Mouse (Mus musculus): ENCODE measurements around the gene Ttc29. TPM values are rescaled to one million over a fixed set of nuclear protein-coding genes. Genes with fewer than 3 reads are reported as not detected.

Gene Ttc29
- polyA plus RNA-seq (2016; fragmentation: Nextera tagmentation; extraction: Ambion mirVana): not detected in 2 replicates

GRCm38 (mm10) chr8:78213074-78213473, at the start of gene Ttc29:
TSS of gene Ttc29 (plus strand) at chr8:78213297.
- under 1% methylated on average over 11 of the region's 11 CpGs for WGBS
- DNase-seq (ENCODE audit: low spot score): peak; percentile 80

DNA sequence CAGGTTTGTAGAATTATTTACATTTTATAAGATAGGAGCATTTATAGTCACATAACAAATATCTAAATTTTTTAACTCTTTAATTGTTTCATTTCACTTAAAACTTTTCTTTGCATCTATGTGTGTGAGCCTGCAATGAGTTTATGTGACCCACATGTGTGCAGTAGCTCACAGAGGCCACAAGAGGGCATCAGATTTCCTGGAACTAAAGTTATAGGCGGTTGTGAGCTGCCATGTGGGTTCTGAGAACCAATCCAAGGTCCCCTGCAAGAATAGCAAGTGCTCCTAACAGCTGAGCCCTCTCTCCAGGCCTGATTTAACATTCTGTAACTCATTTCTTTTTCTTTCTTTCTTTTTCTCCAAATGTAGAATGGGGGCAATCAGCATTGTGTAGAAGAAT, 41.7 kb upstream of the Ttc29 start:
- no peak overlapping the region for H3K4me3 ChIP-seq
- H3K36me3 ChIP-seq: no peaks in the 10 kb centered on the region
- H3K4me1 ChIP-seq: no peaks in the 10 kb centered on the region
- H3K27me3 ChIP-seq (ENCODE audit: low read depth, poor library complexity, severe bottlenecking): no peaks in the 10 kb centered on the region
- no peak for DNase-seq (ENCODE audit: low spot score)
- no peak overlapping the region for H3K27ac ChIP-seq
- 85% methylated on average over 1 of the region's 1 CpGs for WGBS
- no peaks in the 10 kb centered on the region for H3K9me3 ChIP-seq (replicated peaks)

More at GRCm38 (mm10) chr8:78213074-78213473, at the start of gene Ttc29:
- Histone ChIP-seq H3K4me3 (peak within 1 kb of the TSS; percentile 25), H3K27me3 (ENCODE audit: low read depth, poor library complexity, severe bottlenecking) (0 out of 2 replicates have a peak, but pooled peaks cover 4% of the 10 kb centered on the region), H3K9me3 (replicated peaks) (no peaks in the 10 kb centered on the region), H3K36me3 (no peaks in the 10 kb centered on the region), H3K27ac (no peak within 1 kb of the TSS), H3K4me1 (peaks cover 10% of the 10 kb centered on the region)

DNA sequence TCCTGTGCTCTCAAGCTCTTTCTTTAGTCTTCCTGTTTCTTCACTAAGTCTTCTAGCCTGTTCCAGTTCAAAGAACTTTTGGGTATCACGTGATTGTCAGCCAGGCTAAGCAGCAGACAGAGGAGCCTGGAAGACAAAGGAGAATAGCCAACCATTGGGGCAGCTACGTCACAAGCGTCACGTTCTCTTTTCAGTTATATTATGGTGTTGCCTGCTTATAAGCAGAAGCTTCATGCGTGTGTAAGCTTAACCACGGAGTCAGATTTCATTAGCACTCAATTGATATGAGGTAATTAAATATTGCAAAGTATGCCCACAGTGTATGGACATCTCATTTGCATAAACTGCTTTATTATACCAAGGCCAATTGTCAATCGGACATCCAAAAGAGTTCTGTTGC, 30.4 kb upstream of the Ttc29 start:
- DNase-seq (ENCODE audit: low spot score): no peak
- no peaks in the 10 kb centered on the region for H3K36me3 ChIP-seq
- H3K4me3 ChIP-seq: no peak overlapping the region
- no peaks in the 10 kb centered on the region for H3K4me1 ChIP-seq
- H3K9me3 ChIP-seq (replicated peaks): no peaks in the 10 kb centered on the region
- H3K27me3 ChIP-seq (ENCODE audit: low read depth, poor library complexity, severe bottlenecking): no peaks in the 10 kb centered on the region
- 86% methylated on average over 7 of the region's 7 CpGs for WGBS
- H3K27ac ChIP-seq: no peak overlapping the region

GRCm38 (mm10) chr8:78183414-78183813, 29.7 kb upstream of the Ttc29 start:
- Histone ChIP-seq H3K27me3 (ENCODE audit: low read depth, poor library complexity, severe bottlenecking) (no peaks in the 10 kb centered on the region), H3K36me3 (no peaks in the 10 kb centered on the region), H3K27ac (no peak overlapping the region), H3K4me1 (no peaks in the 10 kb centered on the region), H3K9me3 (replicated peaks) (no peaks in the 10 kb centered on the region), H3K4me3 (no peak overlapping the region)
- 91% methylated on average over 6 of the region's 6 CpGs for WGBS
- no peak for DNase-seq (ENCODE audit: low spot score)

DNA sequence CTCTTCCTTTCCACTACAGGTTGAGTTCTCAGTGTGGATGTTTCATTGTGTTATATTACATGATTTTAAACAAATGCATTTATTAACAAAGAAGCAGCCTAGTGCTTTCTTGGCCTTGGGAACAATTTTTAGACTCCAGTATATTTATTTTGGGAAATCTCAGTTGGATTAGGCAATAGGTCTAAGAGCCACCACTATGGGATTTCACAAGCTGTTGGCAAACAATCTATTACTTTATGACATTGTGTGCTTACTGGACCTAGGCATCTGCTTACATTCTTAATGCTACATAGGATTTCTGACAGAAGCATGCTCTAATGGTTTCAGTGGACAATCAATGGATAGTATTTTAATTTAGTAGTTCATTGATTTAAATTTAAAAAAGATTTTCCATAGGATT, 26.0 kb upstream of the Ttc29 start:
- no peak overlapping the region for H3K4me3 ChIP-seq
- H3K9me3 ChIP-seq (replicated peaks): no peaks in the 10 kb centered on the region
- H3K36me3 ChIP-seq: no peaks in the 10 kb centered on the region
- DNase-seq (ENCODE audit: low spot score): no peak
- H3K27ac ChIP-seq: no peak overlapping the region
- H3K27me3 ChIP-seq (ENCODE audit: low read depth, poor library complexity, severe bottlenecking): no peaks in the 10 kb centered on the region
- H3K4me1 ChIP-seq: no peaks in the 10 kb centered on the region

- no peaks in the 10 kb centered on the region for H3K27me3 ChIP-seq (ENCODE audit: low read depth, poor library complexity, severe bottlenecking)
- 26% methylated on average over 5 of the region's 5 CpGs for WGBS
- no peaks in the 10 kb centered on the region for H3K9me3 ChIP-seq (replicated peaks)
- H3K4me3 ChIP-seq: no peak overlapping the region
- no peak for DNase-seq (ENCODE audit: low spot score)
- H3K4me1 ChIP-seq: no peaks in the 10 kb centered on the region
- no peaks in the 10 kb centered on the region for H3K36me3 ChIP-seq
- no peak overlapping the region for H3K27ac ChIP-seq
Measured at GRCm38 (mm10) chr8:78204229-78204628, 8.9 kb upstream of the Ttc29 start.

DNA sequence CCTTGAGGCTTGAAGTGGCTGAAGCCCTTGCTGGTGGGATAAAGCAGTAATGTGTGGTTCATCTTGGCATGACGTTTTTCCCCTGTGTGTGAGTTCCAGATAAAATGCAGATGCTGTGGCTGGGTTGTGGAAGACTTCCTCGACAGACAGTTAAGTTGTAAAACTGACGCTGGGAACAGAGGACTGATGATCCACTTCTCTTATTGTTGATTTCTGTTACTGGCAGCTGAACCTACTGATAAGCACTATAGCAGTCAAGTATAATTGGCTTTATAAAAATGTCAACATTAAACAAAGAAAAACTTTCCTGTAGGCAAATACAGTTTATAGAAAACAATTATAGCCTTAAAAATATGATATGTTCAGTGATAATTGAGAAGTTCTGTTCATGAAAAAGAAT, 2.7 kb upstream of the Ttc29 start:
- WGBS: 45% methylated on average over 3 of the region's 3 CpGs

GRCm38 (mm10) chr8:78214645-78215044, 1.5 kb downstream of the Ttc29 start:
- Histone ChIP-seq H3K27ac (no peak overlapping the region), H3K9me3 (replicated peaks) (no peaks in the 10 kb centered on the region), H3K4me3 (no peak overlapping the region), H3K27me3 (ENCODE audit: low read depth, poor library complexity, severe bottlenecking) (0 out of 2 replicates have a peak, but pooled peaks cover 4% of the 10 kb centered on the region), H3K4me1 (peaks cover 10% of the 10 kb centered on the region), H3K36me3 (no peaks in the 10 kb centered on the region)
- WGBS: 18% methylated on average over 3 of the region's 3 CpGs
- DNase-seq (ENCODE audit: low spot score): no peak

More for the DNA sequence above, 2.7 kb upstream of the Ttc29 start:
- no peak for DNase-seq (ENCODE audit: low spot score)
- Histone ChIP-seq H3K9me3 (replicated peaks) (no peaks in the 10 kb centered on the region), H3K27me3 (ENCODE audit: low read depth, poor library complexity, severe bottlenecking) (0 out of 2 replicates have a peak, but pooled peaks cover 4% of the 10 kb centered on the region), H3K27ac (no peak overlapping the region), H3K4me3 (no peak overlapping the region), H3K4me1 (peaks cover 10% of the 10 kb centered on the region), H3K36me3 (no peaks in the 10 kb centered on the region)

DNA sequence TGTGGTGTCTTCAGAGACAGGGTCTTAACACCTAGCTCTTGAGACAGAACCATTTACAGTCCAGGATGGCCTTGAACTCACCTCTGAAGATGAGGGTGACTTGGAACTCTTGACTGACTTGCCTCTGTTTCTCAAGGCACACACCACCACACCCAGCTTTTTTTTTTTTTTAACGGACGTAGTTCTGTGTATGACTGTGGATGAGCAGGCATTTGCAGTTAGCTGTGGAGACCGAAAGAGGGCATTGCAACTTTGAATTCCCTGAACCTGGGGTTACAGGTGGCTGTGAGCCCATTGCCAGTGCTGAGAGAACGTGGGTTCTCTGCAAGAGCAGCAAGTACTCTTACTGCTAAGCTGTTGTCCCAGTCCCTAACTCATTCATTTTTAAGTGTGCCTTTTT, 13.0 kb downstream of the Ttc29 start:
- 77% methylated on average over 4 of the region's 4 CpGs for WGBS

DNA sequence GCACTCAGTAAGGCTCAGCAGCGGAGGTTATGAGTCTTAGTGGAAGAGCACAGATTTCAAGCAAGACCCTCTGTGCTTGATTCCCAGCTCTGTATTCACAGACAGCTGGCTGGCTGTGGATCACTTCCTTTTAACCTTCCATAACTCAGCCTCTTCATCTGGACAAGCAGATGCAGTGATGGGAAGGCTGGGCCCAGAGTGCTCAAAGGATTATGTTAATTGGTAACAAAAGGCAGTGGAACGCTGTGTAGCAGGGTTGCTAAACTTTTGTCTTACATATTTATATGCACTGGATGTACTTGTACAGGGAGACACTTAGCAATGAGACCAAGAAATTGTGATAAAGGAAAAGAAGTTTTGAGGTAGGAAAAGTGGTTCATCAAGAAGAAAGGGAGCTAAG, 17.6 kb downstream of the Ttc29 start:
- Histone ChIP-seq H3K4me3 (no peak overlapping the region), H3K9me3 (replicated peaks) (no peaks in the 10 kb centered on the region), H3K36me3 (no peaks in the 10 kb centered on the region), H3K27ac (no peak overlapping the region), H3K4me1 (no peaks in the 10 kb centered on the region), H3K27me3 (ENCODE audit: low read depth, poor library complexity, severe bottlenecking) (no peaks in the 10 kb centered on the region)
- 63% methylated on average over 2 of the region's 2 CpGs for WGBS
- DNase-seq (ENCODE audit: low spot score): no peak

More for the DNA sequence above, 13.0 kb downstream of the Ttc29 start:
- Histone ChIP-seq H3K9me3 (replicated peaks) (no peaks in the 10 kb centered on the region), H3K36me3 (no peaks in the 10 kb centered on the region), H3K4me1 (no peaks in the 10 kb centered on the region), H3K4me3 (no peak overlapping the region), H3K27me3 (ENCODE audit: low read depth, poor library complexity, severe bottlenecking) (no peaks in the 10 kb centered on the region), H3K27ac (no peak overlapping the region)
- no peak for DNase-seq (ENCODE audit: low spot score)

DNA sequence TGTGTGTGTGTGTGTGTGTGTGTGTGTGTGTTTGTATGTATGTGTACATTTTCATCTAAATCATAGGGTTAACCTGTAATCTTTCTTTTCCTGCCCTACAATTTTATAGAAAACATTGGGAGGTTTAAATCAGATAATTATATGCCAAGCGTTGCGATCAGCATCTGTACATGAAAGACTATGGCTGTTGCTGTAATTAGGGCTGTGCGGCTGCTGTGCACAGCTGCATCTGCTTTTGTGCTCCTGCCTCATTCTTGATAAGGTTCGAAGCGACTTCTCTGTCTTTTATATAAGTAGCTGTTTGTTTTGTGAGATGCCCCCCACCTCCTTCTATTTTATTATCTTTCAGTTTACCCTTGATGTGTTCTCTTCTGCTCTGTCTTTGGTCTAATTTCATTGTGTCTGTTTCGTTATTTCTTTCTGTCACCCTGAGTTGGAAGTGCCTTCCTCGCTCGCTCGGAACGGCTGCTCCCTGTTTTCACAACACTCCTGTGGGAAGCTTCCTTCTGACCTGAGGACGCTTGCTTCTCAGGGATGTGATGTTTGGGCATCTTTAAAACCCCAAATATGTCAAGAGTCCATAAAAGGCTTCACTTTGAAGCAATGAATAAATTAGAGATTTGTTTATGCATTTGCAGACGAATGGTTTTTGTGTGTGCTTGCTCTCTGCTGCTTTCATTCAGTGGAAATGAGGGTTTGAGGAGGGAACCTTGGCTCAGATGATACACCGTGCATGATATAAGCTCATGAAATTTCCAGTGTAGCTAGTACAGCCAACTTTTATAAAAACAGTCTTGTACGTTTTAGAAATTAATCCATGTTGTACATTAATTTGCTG, 20.0 kb downstream of the Ttc29 start:
- Histone ChIP-seq H3K27me3 (ENCODE audit: low read depth, poor library complexity, severe bottlenecking) (no peaks in the 10 kb centered on the region), H3K9me3 (replicated peaks) (no peaks in the 10 kb centered on the region), H3K36me3 (no peaks in the 10 kb centered on the region), H3K27ac (no peak overlapping the region), H3K4me1 (no peaks in the 10 kb centered on the region), H3K4me3 (no peak overlapping the region)
- no peak for DNase-seq (ENCODE audit: low spot score)
- 55% methylated on average over 14 of the region's 14 CpGs for WGBS

- Histone ChIP-seq H3K36me3 (no peaks in the 10 kb centered on the region), H3K4me1 (no peaks in the 10 kb centered on the region), H3K27me3 (ENCODE audit: low read depth, poor library complexity, severe bottlenecking) (no peaks in the 10 kb centered on the region), H3K9me3 (replicated peaks) (no peaks in the 10 kb centered on the region), H3K4me3 (no peak overlapping the region), H3K27ac (no peak overlapping the region)
- DNase-seq (ENCODE audit: low spot score): no peak
- 87% methylated on average over 7 of the region's 7 CpGs for WGBS
Measured at GRCm38 (mm10) chr8:78233708-78234201, 20.7 kb downstream of the Ttc29 start.

GRCm38 (mm10) chr8:78237972-78238675, 25.0 kb downstream of the Ttc29 start:
- no peaks in the 10 kb centered on the region for H3K9me3 ChIP-seq (replicated peaks)
- H3K27me3 ChIP-seq (ENCODE audit: low read depth, poor library complexity, severe bottlenecking): no peaks in the 10 kb centered on the region
- no peaks in the 10 kb centered on the region for H3K4me1 ChIP-seq
- H3K36me3 ChIP-seq: no peaks in the 10 kb centered on the region
- no peak for DNase-seq (ENCODE audit: low spot score)
- WGBS: 64% methylated on average over 6 of the region's 6 CpGs
- no peak overlapping the region for H3K4me3 ChIP-seq
- H3K27ac ChIP-seq: no peak overlapping the region
